Mouse (Mus musculus) spleen, adult 2 months (tissue): ENCODE measurements around the gene Npy4r. TPM values are rescaled to one million over a fixed set of nuclear protein-coding genes. Genes with fewer than 3 reads are reported as not detected.

Source experiments
- DNase-seq, 2 experiments: peaks; one replicate each; pipeline versions ENCODE4 v3.0.0 to v3.0.0-alpha.2; 2012 to 2021; ENCODE audit warnings: low spot score in 2 of 2, low read depth in 1 of 2
- H3K27ac ChIP-seq: fragments of 200-500 bp; 2 replicates; pipeline ENCODE4 v1.5.1; 2012; ENCODE audit warnings: low read length, inconsistent platforms; ENCODE audit not compliant: insufficient read depth
- H3K27me3 ChIP-seq: fragments of 200-500 bp; 2 replicates; pipeline ENCODE4 v1.6.1; 2012; ENCODE audit warnings: mild to moderate bottlenecking, moderate library complexity, low read length, inconsistent platforms; ENCODE audit not compliant: control insufficient read depth, insufficient read depth
- H3K36me3 ChIP-seq: fragments of 200-500 bp; 2 replicates; pipeline ENCODE4 v1.6.1; 2012; ENCODE audit warnings: mild to moderate bottlenecking, low read length, inconsistent platforms; ENCODE audit not compliant: control insufficient read depth, insufficient read depth
- H3K4me1 ChIP-seq: fragments of 200-500 bp; 2 replicates; pipeline ENCODE4 v1.6.1; 2011; ENCODE audit warnings: inconsistent platforms; ENCODE audit not compliant: control insufficient read depth, insufficient read depth, insufficient read length
- H3K4me3 ChIP-seq: fragments of 200-500 bp; 2 replicates; pipeline ENCODE4 v1.5.1; 2011; ENCODE audit warnings: mild to moderate bottlenecking, inconsistent platforms; ENCODE audit not compliant: insufficient read depth, insufficient read length; ENCODE audit errors: extremely low read depth
- CTCF ChIP-seq: fragments of 200-500 bp; IDR thresholded peaks from 2 replicates; pipeline ENCODE4 v1.5.1; 2011; ENCODE audit warnings: mild to moderate bottlenecking, inconsistent platforms; ENCODE audit not compliant: insufficient read depth, insufficient read length, insufficient replicate concordance; ENCODE audit errors: extremely low read depth
- POLR2A ChIP-seq: fragments of 200-500 bp; IDR thresholded peaks from 2 replicates; pipeline ENCODE4 v1.6.1; 2011; ENCODE audit warnings: low read depth, low read length, inconsistent platforms
- WGBS: fragments of 180-500 bp; shearing (Covaris S2); methylation state at CpG from one replicate; pipeline ENCODE4 v1.1.7; 2018; 5-methylcytosine and 5-hydroxymethylcytosine counted together
- polyA plus RNA-seq: library from polyadenylated mRNA; depleted of rRNA; stranded (reverse); fragments of >200 nt; gene quantifications from 2 replicates; pipeline ENCODE4 v1.2.3, GENCODE M21; 2012

The Npy4r gene
- polyA plus RNA-seq, 1 experiment = 0.07 TPM

GRCm38 (mm10) chr14:34190361-34190760, 38.1 kb upstream of the Npy4r start:
- H3K27me3 ChIP-seq = no peaks in the 10 kb centered on the region
- H3K36me3 ChIP-seq = no peaks in the 10 kb centered on the region
- H3K4me1 ChIP-seq = no peaks in the 10 kb centered on the region
- H3K4me3 ChIP-seq = no peak overlapping the region
- no peak for DNase-seq
- no peak overlapping the region for H3K27ac ChIP-seq
- 64% methylated on average over 7 of the region's 7 CpGs for WGBS
- no peak for TF ChIP-seq POLR2A
- no peak for TF ChIP-seq CTCF

- TF ChIP-seq POLR2A (no peak), CTCF (no peak; the same call in 1 of the 2 replicates)
- no peaks in the 10 kb centered on the region for H3K4me1 ChIP-seq
- DNase-seq = no peak
- H3K4me3 ChIP-seq = no peak overlapping the region
- H3K36me3 ChIP-seq = no peaks in the 10 kb centered on the region
- WGBS = 66% methylated on average over 5 of the region's 5 CpGs
- H3K27me3 ChIP-seq = no peaks in the 10 kb centered on the region
- no peak overlapping the region for H3K27ac ChIP-seq
Observed at GRCm38 (mm10) chr14:34188629-34189028, 36.3 kb upstream of the Npy4r start.

GRCm38 (mm10) chr14:34183101-34183500, 30.8 kb upstream of the Npy4r start:
- TF ChIP-seq CTCF (no peak), POLR2A (no peak)
- H3K36me3 ChIP-seq = no peaks in the 10 kb centered on the region
- no peak for DNase-seq
- H3K27me3 ChIP-seq = no peaks in the 10 kb centered on the region
- H3K27ac ChIP-seq = no peak overlapping the region
- no peak overlapping the region for H3K4me3 ChIP-seq
- H3K4me1 ChIP-seq = no peaks in the 10 kb centered on the region
- WGBS = 93% methylated on average over 1 of the region's 1 CpGs

GRCm38 (mm10) chr14:34179351-34179750, 27.1 kb upstream of the Npy4r start:
- H3K27me3 ChIP-seq = no peaks in the 10 kb centered on the region
- H3K4me1 ChIP-seq = no peaks in the 10 kb centered on the region
- DNase-seq = no peak
- 89% methylated on average over 3 of the region's 3 CpGs for WGBS
- no peak overlapping the region for H3K27ac ChIP-seq
- no peak overlapping the region for H3K4me3 ChIP-seq
- TF ChIP-seq CTCF (no peak), POLR2A (no peak)
- no peaks in the 10 kb centered on the region for H3K36me3 ChIP-seq

GRCm38 (mm10) chr14:34171107-34171506, 18.8 kb upstream of the Npy4r start:
- no peak for DNase-seq
- Histone ChIP-seq H3K27ac (no peak overlapping the region), H3K36me3 (no peaks in the 10 kb centered on the region), H3K27me3 (no peaks in the 10 kb centered on the region), H3K4me3 (no peak overlapping the region), H3K4me1 (no peaks in the 10 kb centered on the region)
- TF ChIP-seq CTCF (no peak), POLR2A (no peak)
- WGBS = 80% methylated on average over 3 of the region's 3 CpGs

GRCm38 (mm10) chr14:34155752-34156151, 3.5 kb upstream of the Npy4r start:
- no peak for DNase-seq
- Histone ChIP-seq H3K4me1 (no peaks in the 10 kb centered on the region), H3K27me3 (no peaks in the 10 kb centered on the region), H3K27ac (no peak overlapping the region), H3K36me3 (no peaks in the 10 kb centered on the region), H3K4me3 (no peak overlapping the region)
- TF ChIP-seq POLR2A (no peak), CTCF (no peak)
- 82% methylated on average over 12 of the region's 12 CpGs for WGBS

GRCm38 (mm10) chr14:34154601-34155337, 2.5 kb upstream of the Npy4r start:
- H3K4me3 ChIP-seq = no peak overlapping the region
- 59% methylated on average over 9 of the region's 9 CpGs for WGBS
- no peak overlapping the region for H3K27ac ChIP-seq
- TF ChIP-seq POLR2A (no peak), CTCF (peak; percentile 27; the same call in 1 of the 2 replicates)
- no peaks in the 10 kb centered on the region for H3K27me3 ChIP-seq
- no peaks in the 10 kb centered on the region for H3K36me3 ChIP-seq
- H3K4me1 ChIP-seq = no peaks in the 10 kb centered on the region
- no peak for DNase-seq
